Mouse (Mus musculus) hindbrain, embryonic 16.5 days (tissue): ENCODE results near the gene Olfr70. TPM values are rescaled to one million over a fixed set of nuclear protein-coding genes. Genes with fewer than 3 reads are reported as not detected.

Experiments used
- ATAC-seq: fragments of 200-750 bp; cut with Nextera tagmentation; 2 replicates; pipeline ENCODE4 v1.8.0; 2017; ENCODE audit warnings: moderate TSS enrichment, moderate library complexity
- H3K27ac ChIP-seq: fragments of 300-500 bp; sonication (generic); 2 replicates; pipeline ENCODE4 v1.5.1; 2014; ENCODE audit warnings: low read depth, mild to moderate bottlenecking, control low read depth, low read length, moderate library complexity
- H3K27me3 ChIP-seq: fragments of 300-500 bp; sonication (generic); replicated peaks from 2 replicates; pipeline ENCODE4 v1.6.1; 2014; ENCODE audit warnings: low read length; ENCODE audit not compliant: control insufficient read depth, insufficient read depth
- H3K36me3 ChIP-seq: fragments of 300-500 bp; sonication (generic); 2 replicates; pipeline ENCODE4 v1.6.1; 2014; ENCODE audit warnings: mild to moderate bottlenecking, low read length, moderate library complexity, mixed read lengths; ENCODE audit not compliant: control insufficient read depth, insufficient read depth
- H3K4me1 ChIP-seq: fragments of 300-500 bp; sonication (generic); 2 replicates; pipeline ENCODE4 v1.6.1; 2014; ENCODE audit warnings: low read depth, low read length; ENCODE audit not compliant: control insufficient read depth, insufficient read depth
- H3K4me2 ChIP-seq: fragments of 300-500 bp; sonication (generic); 2 replicates; pipeline ENCODE4 v1.6.1; 2014; ENCODE audit warnings: mild to moderate bottlenecking, low read length, control low read depth, moderate library complexity
- H3K4me3 ChIP-seq: fragments of 300-500 bp; sonication (generic); 2 replicates; pipeline ENCODE4 v1.5.1; 2014; ENCODE audit warnings: mild to moderate bottlenecking, low read length, control low read depth, moderate library complexity
- H3K9ac ChIP-seq: fragments of 300-500 bp; sonication (generic); 2 replicates; pipeline ENCODE4 v1.6.1; 2014; ENCODE audit warnings: low read depth, mild to moderate bottlenecking, control low read depth, low read length, moderate library complexity
- H3K9me3 ChIP-seq: fragments of 300-500 bp; sonication (generic); 2 replicates; pipeline ENCODE4 v1.6.1; 2014; ENCODE audit warnings: mild to moderate bottlenecking, low read length, moderate library complexity; ENCODE audit not compliant: control insufficient read depth
- WGBS: fragments of 180-500 bp; shearing (Covaris S2); extraction: QIAGEN DNeasy Blood & Tissue Kit; methylation state at CpG from one replicate; pipeline ENCODE4 v1.1.7; 2014; 5-methylcytosine and 5-hydroxymethylcytosine counted together
- polyA plus RNA-seq: library from polyadenylated mRNA; unstranded; fragments of >200 nt; fragmentation: Nextera tagmentation; extraction: Ambion mirVana; gene quantifications from 2 replicates; pipeline ENCODE4 v1.2.1, GENCODE M21; 2015

Olfr70 gene
- polyA plus RNA-seq, 1 experiment from 2014 or later: 0.06 TPM

- 15% methylated on average over 24 of the region's 24 CpGs for WGBS
- peaks cover 2% of the 10 kb centered on the region; the same call in 1 of the 2 replicates for H3K36me3 ChIP-seq
- H3K27me3 ChIP-seq: no peaks in the 10 kb centered on the region
- ATAC-seq: no peak
- peaks cover 2% of the 10 kb centered on the region; the same call in 1 of the 2 replicates for H3K9me3 ChIP-seq
- peak within 1 kb of the TSS; percentile 47 for H3K9ac ChIP-seq
- peak within 1 kb of the TSS; percentile 59 for H3K27ac ChIP-seq
- H3K4me1 ChIP-seq: peaks cover 14% of the 10 kb centered on the region
- H3K4me3 ChIP-seq: peak within 1 kb of the TSS; percentile 33
- H3K4me2 ChIP-seq: peak within 1 kb of the TSS; percentile 54
Observed at GRCm38 (mm10) chr4:43653161-43654015, 47.2 kb downstream of the Olfr70 start, which contains the start of gene Spag8. Gene Spag8, minus strand, starts transcription at chr4:43653594.

DNA sequence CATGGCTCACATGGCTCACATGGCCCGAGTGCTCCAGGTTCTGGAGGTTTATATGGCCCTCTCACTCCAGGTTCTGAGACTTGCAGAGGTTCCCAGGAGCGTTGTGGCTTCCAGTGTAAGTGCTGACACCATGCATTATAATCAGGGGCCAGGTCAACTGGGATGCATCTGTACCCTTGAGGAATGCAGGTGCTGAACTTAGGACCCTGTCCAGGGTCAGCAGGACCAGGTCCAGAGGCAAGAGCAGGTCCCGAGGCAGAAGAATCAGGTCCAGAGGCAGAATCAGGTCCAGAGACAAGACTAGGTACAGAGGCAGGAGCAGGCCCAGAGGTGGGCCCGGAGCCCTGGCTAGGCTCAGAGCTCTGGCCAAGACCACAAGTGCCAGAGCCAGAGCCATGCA is 47.9 kb downstream of the Olfr70 start:
- peaks cover 14% of the 10 kb centered on the region for H3K4me1 ChIP-seq
- H3K36me3 ChIP-seq: peaks cover 2% of the 10 kb centered on the region; the same call in 1 of the 2 replicates
- peaks cover 2% of the 10 kb centered on the region; the same call in 1 of the 2 replicates for H3K9me3 ChIP-seq
- WGBS: 87% methylated on average over 4 of the region's 4 CpGs
- H3K4me3 ChIP-seq: peak overlapping the region; percentile 33
- ATAC-seq: no peak
- H3K9ac ChIP-seq: peak overlapping the region; percentile 47
- no peaks in the 10 kb centered on the region for H3K27me3 ChIP-seq
- peak overlapping the region; percentile 54 for H3K4me2 ChIP-seq
- H3K27ac ChIP-seq: peak overlapping the region; percentile 59; the same call in 1 of the 2 replicates

DNA sequence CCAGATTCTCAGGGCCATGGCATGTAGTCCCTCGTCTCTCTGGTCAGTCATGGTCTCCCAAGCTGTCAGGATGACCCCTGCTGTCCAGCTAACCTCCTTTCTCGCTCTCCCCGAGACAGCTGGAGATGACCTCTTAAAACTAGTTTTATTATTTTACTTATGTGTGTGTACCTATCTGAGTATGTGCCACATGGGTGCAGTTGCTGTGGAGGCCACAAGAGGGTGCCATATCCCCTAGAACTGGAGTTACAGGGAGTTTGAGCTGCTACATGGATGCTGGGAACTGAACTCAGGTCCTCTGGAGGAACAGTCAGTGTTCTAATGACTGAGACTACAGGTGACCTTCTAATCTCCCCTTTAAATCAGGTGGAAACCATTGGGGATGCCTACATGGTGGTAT is 50.8 kb downstream of the Olfr70 start:
- H3K27ac ChIP-seq: no peak overlapping the region
- peaks cover 2% of the 10 kb centered on the region; the same call in 1 of the 2 replicates for H3K9me3 ChIP-seq
- H3K36me3 ChIP-seq: peaks cover 4% of the 10 kb centered on the region; the same call in 1 of the 2 replicates
- no peak overlapping the region for H3K4me3 ChIP-seq
- H3K4me1 ChIP-seq: peaks cover 6% of the 10 kb centered on the region
- H3K27me3 ChIP-seq: no peaks in the 10 kb centered on the region
- H3K4me2 ChIP-seq: no peak overlapping the region
- WGBS: 94% methylated on average over 3 of the region's 3 CpGs
- ATAC-seq: no peak
- no peak overlapping the region for H3K9ac ChIP-seq

Other genes starting within 250 kb of the Olfr70 start
- 5.1 and 5.3 TPM in 2 replicates for gene Cd72, start 246.2 kb downstream of the Olfr70 start, polyA plus RNA-seq
- not detected in 2 replicates for gene Sit1, start 217.1 kb downstream of the Olfr70 start, polyA plus RNA-seq
- gene Ccdc107, start 207.9 kb downstream of the Olfr70 start, polyA plus RNA-seq: 83.6 and 99.8 TPM in 2 replicates
- 8.2 and 10.7 TPM in 2 replicates for gene Arhgef39, start 201.1 kb downstream of the Olfr70 start, polyA plus RNA-seq
- 0.23 and 0.47 TPM in 2 replicates for gene Car9, start 193.8 kb downstream of the Olfr70 start, polyA plus RNA-seq
- 10.6 and 41.1 TPM in 2 replicates for gene Tpm2, start 177.0 kb downstream of the Olfr70 start, polyA plus RNA-seq
- 90.8 and 94.1 TPM in 2 replicates for gene Creb3, start 138.5 kb downstream of the Olfr70 start, polyA plus RNA-seq
- gene Tln1, start 138.1 kb downstream of the Olfr70 start, polyA plus RNA-seq: 56.2 and 61.1 TPM in 2 replicates
- gene Rgp1, start 122.1 kb downstream of the Olfr70 start, polyA plus RNA-seq: 17.8 and 23.5 TPM in 2 replicates
- gene Gba2, start 121.9 kb downstream of the Olfr70 start, polyA plus RNA-seq: 54.0 and 59.3 TPM in 2 replicates
- gene Msmp, start 116.3 kb downstream of the Olfr70 start, polyA plus RNA-seq: 0.71 and 0.94 TPM in 2 replicates
- gene Npr2, start 68.9 kb downstream of the Olfr70 start, polyA plus RNA-seq: 10.8 and 12.6 TPM in 2 replicates
- gene Spag8, start 47.2 kb downstream of the Olfr70 start, polyA plus RNA-seq: 9.3 and 10.3 TPM in 2 replicates
- 68.7 and 77.8 TPM in 2 replicates for gene Hint2, start 44.3 kb downstream of the Olfr70 start, polyA plus RNA-seq
- gene Tmem8b, start 31.8 kb downstream of the Olfr70 start, polyA plus RNA-seq: 12.0 and 13.9 TPM in 2 replicates
- gene Fam221b, start 31.7 kb downstream of the Olfr70 start, polyA plus RNA-seq: 1.5 and 2.0 TPM in 2 replicates
- gene Olfr71, start 9.4 kb upstream of the Olfr70 start, polyA plus RNA-seq: 0.11 TPM in 1 of 2 replicates, not detected in the other
- gene Hrct1, start 26.4 kb upstream of the Olfr70 start, polyA plus RNA-seq: 0.49 and 0.75 TPM in 2 replicates
- 0.04 TPM in 1 of 2 replicates, not detected in the other for gene Spaar, start 29.2 kb upstream of the Olfr70 start, polyA plus RNA-seq
- gene Olfr159, start 70.2 kb upstream of the Olfr70 start, polyA plus RNA-seq: not detected in 2 replicates
- not detected in 2 replicates for gene Olfr156, start 123.1 kb upstream of the Olfr70 start, polyA plus RNA-seq
- gene Olfr157, start 139.4 kb upstream of the Olfr70 start, polyA plus RNA-seq: not detected in 2 replicates
- not detected in 2 replicates for gene Olfr155, start 150.8 kb upstream of the Olfr70 start, polyA plus RNA-seq
- gene Reck, start 174.7 kb upstream of the Olfr70 start, polyA plus RNA-seq: 4.9 and 5.4 TPM in 2 replicates